Mouse (Mus musculus): Measurements from ENCODE around the gene Uaca. TPM values are rescaled to one million over a fixed set of nuclear protein-coding genes. Genes with fewer than 3 reads are reported as not detected.

The Uaca gene
- polyA plus RNA-seq (2017; shearing (Covaris generic)), result not detected

DNA sequence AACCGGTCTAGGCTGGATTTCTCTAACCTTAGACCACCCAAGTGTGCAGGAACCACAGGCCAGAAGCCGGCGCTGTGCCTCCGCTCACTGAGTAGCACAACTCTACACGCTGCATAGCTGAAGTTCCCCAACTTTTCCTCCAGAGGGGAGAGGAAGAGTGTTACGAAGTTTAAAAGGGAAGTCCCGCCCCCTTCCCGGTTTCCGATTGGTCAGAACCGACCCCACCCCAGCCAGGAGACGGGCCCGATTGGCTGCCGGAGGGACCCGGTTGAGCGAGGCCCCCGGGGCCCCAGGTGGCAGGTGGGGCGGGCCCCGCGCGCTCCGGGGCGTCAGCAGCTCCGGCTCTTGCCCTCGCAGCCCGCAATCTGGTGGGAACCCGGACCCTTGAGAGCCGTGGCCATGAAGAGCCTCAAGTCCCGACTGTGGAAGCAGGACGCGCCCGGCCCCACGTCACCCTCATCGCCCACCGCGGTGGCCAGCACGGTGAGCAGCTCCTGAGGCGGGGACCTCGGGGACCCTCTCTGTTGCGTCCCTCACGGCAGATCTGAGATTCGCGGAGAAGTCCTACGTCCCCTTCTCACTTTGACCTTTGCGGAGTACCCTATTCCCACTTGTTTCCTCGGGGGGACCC lies at the start of gene Uaca:
Gene Uaca (plus strand): TSS at position 333 of the 631 bp plus-strand sequence.

Other genes starting within 250 kb of the Uaca start
- gene Lrrc49, start 106.4 kb upstream of the Uaca start, polyA plus RNA-seq (2017; shearing (Covaris generic)), result 1.1 TPM
- gene Larp6, start 81.6 kb upstream of the Uaca start, polyA plus RNA-seq (2017; shearing (Covaris generic)), result not detected